Mouse (Mus musculus) leukemia stem cell, adult 10-12 weeks (primary cell): ENCODE measurements around the gene Gm33815. TPM values are rescaled to one million over a fixed set of nuclear protein-coding genes. Genes with fewer than 3 reads are reported as not detected.

Source experiments
- polyA plus RNA-seq: library from polyadenylated mRNA; stranded (reverse); fragments of >175 nt; gene quantifications from 2 replicates; pipeline ENCODE4 v1.2.3, GENCODE M21; 2012; ENCODE audit warnings: low replicate concordance

Gene Gm33815
- not detected in 2 replicates for polyA plus RNA-seq

DNA sequence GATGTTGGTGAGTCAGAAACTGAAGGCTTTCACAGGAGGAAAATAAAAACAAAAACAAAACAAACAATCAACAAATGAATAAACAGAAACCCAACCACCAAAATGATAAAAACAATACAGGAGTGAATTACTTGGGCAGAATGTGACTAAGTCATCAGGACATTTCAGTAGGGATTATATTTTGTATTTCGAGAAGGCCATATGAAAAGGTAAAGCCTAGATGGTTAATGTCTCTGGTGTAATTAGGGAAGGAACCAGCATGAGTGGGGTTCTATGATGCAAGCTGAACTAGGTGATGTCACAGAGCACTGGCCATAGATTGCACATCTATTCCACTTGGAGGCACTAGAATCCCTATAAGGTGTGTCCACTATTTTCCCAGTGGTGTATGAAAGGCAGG, at the start of gene Gm33815:
Gene Gm33815 (plus strand): TSS at position 301 of the 400 bp plus-strand sequence.

